Comparison of ENCODE assay signal across 8 mouse cellular contexts in genomic region chr12:101026946-101027345, GRCm38 (mm10). TPM values are rescaled to one million over a fixed set of nuclear protein-coding genes. Genes with fewer than 3 reads are reported as not detected.
DNase-seq lines count a peak whose midpoint lies in the region; ATAC-seq and TF ChIP-seq lines count a peak whose summit lies in the region.

No protein-coding gene starts in this region.

- no peaks in the 10 kb centered on the region for H3K27me3 ChIP-seq in kidney, adult 2 months (replicated peaks; ENCODE audit: control insufficient read depth, insufficient read depth, low read length)
- H3K27me3 ChIP-seq in forebrain, embryonic 13.5 days: no peaks in the 10 kb centered on the region
- peaks cover 51% of the 10 kb centered on the region for H3K27me3 ChIP-seq in limb, embryonic 10.5 days (ENCODE audit: low read depth, poor library complexity, severe bottlenecking)
- H3K27me3 ChIP-seq in neural tube, embryonic 15.5 days (replicated peaks): no peaks in the 10 kb centered on the region

- no peak for ATAC-seq in forebrain, embryonic 13.5 days
- ATAC-seq in neural tube, embryonic 15.5 days (ENCODE audit: low FRiP score): no peak

- no peaks in the 10 kb centered on the region for H3K9me3 ChIP-seq in forebrain, embryonic 13.5 days (replicated peaks)
- H3K9me3 ChIP-seq in limb, embryonic 10.5 days (replicated peaks): no peaks in the 10 kb centered on the region
- no peaks in the 10 kb centered on the region for H3K9me3 ChIP-seq in neural tube, embryonic 15.5 days (replicated peaks)

- H3K9ac ChIP-seq in forebrain, embryonic 13.5 days: peak overlapping the region; percentile 95
- H3K9ac ChIP-seq in neural tube, embryonic 15.5 days (replicated peaks): peak overlapping the region; percentile 42

- no peak for TF ChIP-seq POLR2A in kidney, adult 2 months (IDR thresholded peaks at IDR 0.05; ENCODE audit: low read depth, low read length)

- no peaks in the 10 kb centered on the region for H3K36me3 ChIP-seq in kidney, adult 2 months (ENCODE audit: control insufficient read depth, insufficient read depth, low read length)
- H3K36me3 ChIP-seq in forebrain, embryonic 13.5 days (ENCODE audit: poor library complexity, severe bottlenecking): peaks cover 12% of the 10 kb centered on the region
- H3K36me3 ChIP-seq in limb, embryonic 10.5 days: peaks cover 2% of the 10 kb centered on the region; the same call in 1 of the 2 replicates
- H3K36me3 ChIP-seq in neural tube, embryonic 15.5 days: no peaks in the 10 kb centered on the region

- WGBS in kidney, adult 2 months: 21% methylated on average over 14 of the region's 14 CpGs
- under 1% methylated on average over 11 of the region's 14 CpGs for WGBS in forebrain, embryonic 13.5 days
- 13% methylated on average over 14 of the region's 14 CpGs for WGBS in limb, embryonic 10.5 days
- WGBS in neural tube, embryonic 15.5 days: 3% methylated on average over 14 of the region's 14 CpGs

- peak overlapping the region; percentile 14; the same call in 1 of the 2 replicates for H3K4me3 ChIP-seq in kidney, adult 2 months (ENCODE audit: insufficient read depth, low read depth, low read length)
- peak overlapping the region; percentile 83 for H3K4me3 ChIP-seq in forebrain, embryonic 13.5 days
- H3K4me3 ChIP-seq in limb, embryonic 10.5 days: peak overlapping the region; percentile 66
- H3K4me3 ChIP-seq in neural tube, embryonic 15.5 days (replicated peaks): peak overlapping the region; percentile 64

- peak; percentile 67 for DNase-seq in kidney, adult 2 months
- no peak for DNase-seq in kidney, postnatal 10 days
- DNase-seq in ZHBTc4 (ENCODE audit: low read depth, low spot score): peak; percentile 58
- DNase-seq in limb, embryonic 10.5 days (ENCODE audit: low spot score): peak; percentile 32
- DNase-seq in ovary, postnatal 14 days (ENCODE audit: low spot score): no peak
- no peak for DNase-seq in MN1 (ENCODE audit: low spot score)

- TF ChIP-seq CTCF in kidney, adult 2 months (conservative IDR thresholded peaks at IDR 0.05; ENCODE audit: insufficient read depth, insufficient read length, low read depth, low read length): no peak

- H3K27ac ChIP-seq in kidney, adult 2 months (ENCODE audit: insufficient read depth, low read depth, low read length): no peak overlapping the region
- H3K27ac ChIP-seq in forebrain, embryonic 13.5 days: peak overlapping the region; percentile 41
- H3K27ac ChIP-seq in limb, embryonic 10.5 days: no peak overlapping the region
- peak overlapping the region; percentile 56; the same call in 1 of the 2 replicates for H3K27ac ChIP-seq in neural tube, embryonic 15.5 days (replicated peaks)

- peak overlapping the region; percentile 68 for H3K4me2 ChIP-seq in forebrain, embryonic 13.5 days
- peak overlapping the region; percentile 91 for H3K4me2 ChIP-seq in neural tube, embryonic 15.5 days

- H3K4me1 ChIP-seq in kidney, adult 2 months (ENCODE audit: control insufficient read depth, insufficient read depth, low read length): no peaks in the 10 kb centered on the region; the same call in 1 of the 2 replicates
- H3K4me1 ChIP-seq in forebrain, embryonic 13.5 days: peaks cover 57% of the 10 kb centered on the region
- peaks cover 43% of the 10 kb centered on the region for H3K4me1 ChIP-seq in limb, embryonic 10.5 days
- peaks cover 53% of the 10 kb centered on the region for H3K4me1 ChIP-seq in neural tube, embryonic 15.5 days

RNA-seq across cellular contexts. Expression of gene Ccdc88c, which starts 1.9 kb away (rescaled TPM):
- 5.4 and 6.6 TPM in 2 replicates for polyA plus RNA-seq in kidney, adult 2 months (2012; rRNA removed)
- polyA plus RNA-seq in forebrain, embryonic 13.5 days (2015; fragmentation: Nextera tagmentation; extraction: Ambion mirVana): 20.7 and 21.4 TPM in 2 replicates
- polyA plus RNA-seq in limb, embryonic 10.5 days (2016; fragmentation: Nextera tagmentation; extraction: Ambion mirVana): 4.9 and 5.1 TPM in 2 replicates
- polyA plus RNA-seq in neural tube, embryonic 15.5 days (2015; fragmentation: Nextera tagmentation; extraction: Ambion mirVana): 9.6 and 10.1 TPM in 2 replicates

RNA-seq across cellular contexts. Expression of gene Ppp4r3a, which starts 56.6 kb away (rescaled TPM):
- polyA plus RNA-seq in kidney, adult 2 months (2012; rRNA removed): 9.1 and 10.4 TPM in 2 replicates
- polyA plus RNA-seq in forebrain, embryonic 13.5 days (2015; fragmentation: Nextera tagmentation; extraction: Ambion mirVana): 36.9 and 40.0 TPM in 2 replicates
- polyA plus RNA-seq in limb, embryonic 10.5 days (2016; fragmentation: Nextera tagmentation; extraction: Ambion mirVana): 59.1 and 63.1 TPM in 2 replicates
- polyA plus RNA-seq in neural tube, embryonic 15.5 days (2015; fragmentation: Nextera tagmentation; extraction: Ambion mirVana): 23.3 and 26.2 TPM in 2 replicates

Comparison
In these comparisons a context has a peak if more than half of its experiments do, and no peak if none do; other contexts are left out.
1. DNase-seq: peak in kidney, adult 2 months (single experiment), ZHBTc4 (single experiment) and limb, embryonic 10.5 days (single experiment); none in kidney, postnatal 10 days (single experiment), ovary, postnatal 14 days (single experiment) and MN1 (single experiment).
2. H3K27ac ChIP-seq: peak in forebrain, embryonic 13.5 days (single experiment) and neural tube, embryonic 15.5 days (single experiment); none in kidney, adult 2 months (single experiment) and limb, embryonic 10.5 days (single experiment).
3. H3K4me3 ChIP-seq: peak in every context shown above with its lines; median percentile 83 in forebrain, embryonic 13.5 days; 66 in limb, embryonic 10.5 days; 64 in neural tube, embryonic 15.5 days; 14 in kidney, adult 2 months.